Mouse (Mus musculus): Measurements from ENCODE around the gene Syt11. TPM values are rescaled to one million over a fixed set of nuclear protein-coding genes. Genes with fewer than 3 reads are reported as not detected.

Syt11 gene
- polyA plus RNA-seq, 1 experiment from 2014 or later, result 6.2 TPM

GRCm38 (mm10) chr3:88713709-88714108 lies 61.3 kb downstream of the Syt11 start:
- Histone ChIP-seq H3K36me3 (ENCODE audit: inconsistent target) (peaks cover 46% of the 10 kb centered on the region), H3K79me2 (ENCODE audit: inconsistent target) (peaks cover 20% of the 10 kb centered on the region), H3K4me3 (ENCODE audit: inconsistent target) (no peak overlapping the region), H3K27ac (no peak overlapping the region)
- 91% methylated on average over 4 of the region's 4 CpGs for WGBS (ENCODE audit: missing documents)

DNA sequence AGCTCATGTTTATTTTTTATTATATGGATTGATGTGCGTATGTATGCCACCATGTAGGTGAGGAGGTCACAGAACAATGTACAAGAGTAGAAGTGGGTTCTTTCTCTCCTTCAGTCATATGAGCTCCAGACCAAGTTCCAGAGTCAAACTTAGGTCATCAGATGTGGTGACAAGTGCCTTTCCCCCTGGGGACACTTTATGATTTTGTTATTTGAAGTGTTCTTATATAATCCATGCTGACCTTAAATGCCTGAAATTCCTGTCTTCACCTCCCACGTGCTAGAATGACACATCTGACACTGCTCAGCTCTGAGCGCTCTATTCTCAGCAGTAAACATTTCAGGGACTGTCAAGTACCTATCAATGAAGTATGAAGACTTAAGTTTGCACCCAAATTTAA lies 73.7 kb downstream of the Syt11 start:
- Histone ChIP-seq H3K4me3 (ENCODE audit: inconsistent target) (no peak overlapping the region), H3K27ac (no peak overlapping the region), H3K79me2 (ENCODE audit: inconsistent target) (peaks cover 80% of the 10 kb centered on the region), H3K36me3 (ENCODE audit: inconsistent target) (peaks cover 81% of the 10 kb centered on the region)
- WGBS (ENCODE audit: missing documents), result 90% methylated on average over 3 of the region's 3 CpGs

DNA sequence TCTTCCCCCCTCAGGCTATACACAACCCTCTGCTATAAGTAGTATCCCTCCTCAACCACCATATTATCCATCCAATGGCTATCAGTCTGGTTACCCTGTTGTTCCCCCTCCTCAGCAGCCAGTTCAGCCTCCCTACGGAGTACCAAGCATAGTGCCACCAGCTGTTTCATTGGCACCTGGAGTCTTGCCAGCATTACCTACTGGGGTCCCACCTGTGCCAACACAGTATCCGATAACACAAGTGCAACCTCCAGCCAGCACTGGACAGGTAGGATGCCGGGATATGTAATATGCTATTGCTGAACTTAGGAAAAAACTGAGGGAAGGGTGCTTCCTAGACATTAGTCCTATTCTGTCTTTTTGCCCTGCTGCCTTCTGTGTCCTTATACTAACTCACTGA lies 74.7 kb downstream of the Syt11 start:
- peaks cover 70% of the 10 kb centered on the region for H3K79me2 ChIP-seq (ENCODE audit: inconsistent target)
- H3K4me3 ChIP-seq (ENCODE audit: inconsistent target), result no peak overlapping the region
- 91% methylated on average over 3 of the region's 3 CpGs for WGBS (ENCODE audit: missing documents)
- H3K36me3 ChIP-seq (ENCODE audit: inconsistent target), result peaks cover 82% of the 10 kb centered on the region
- no peak overlapping the region for H3K27ac ChIP-seq

- Histone ChIP-seq H3K27ac (no peak overlapping the region), H3K79me2 (ENCODE audit: inconsistent target) (peaks cover 56% of the 10 kb centered on the region), H3K4me3 (ENCODE audit: inconsistent target) (no peak overlapping the region), H3K36me3 (ENCODE audit: inconsistent target) (peaks cover 78% of the 10 kb centered on the region)
- WGBS (ENCODE audit: missing documents), result 93% methylated on average over 6 of the region's 6 CpGs
Measured at GRCm38 (mm10) chr3:88698834-88699233, 76.1 kb downstream of the Syt11 start.

DNA sequence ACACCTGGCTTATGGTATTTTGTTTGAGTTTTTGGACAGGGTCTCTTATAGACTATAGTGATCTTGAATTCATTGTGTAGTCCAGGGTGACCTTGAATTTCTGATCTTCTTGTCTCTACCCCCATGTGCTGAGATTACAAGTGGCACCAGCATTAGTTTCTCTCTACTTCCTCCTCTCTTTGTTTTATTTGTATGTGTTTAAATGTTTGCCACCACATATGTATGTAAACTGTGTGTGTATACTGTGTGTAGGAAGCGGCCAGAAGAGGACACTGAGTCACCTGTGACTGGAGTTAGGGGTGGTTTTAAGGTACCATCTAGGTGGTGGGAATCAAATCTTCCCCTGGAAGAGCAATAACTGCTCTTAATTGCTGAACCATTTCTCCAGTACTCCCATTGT lies 76.9 kb downstream of the Syt11 start:
- WGBS (ENCODE audit: missing documents), result 100% methylated on average over 1 of the region's 1 CpGs
- Histone ChIP-seq H3K4me3 (ENCODE audit: inconsistent target) (no peak overlapping the region), H3K27ac (no peak overlapping the region), H3K36me3 (ENCODE audit: inconsistent target) (peaks cover 83% of the 10 kb centered on the region), H3K79me2 (ENCODE audit: inconsistent target) (peaks cover 48% of the 10 kb centered on the region)

DNA sequence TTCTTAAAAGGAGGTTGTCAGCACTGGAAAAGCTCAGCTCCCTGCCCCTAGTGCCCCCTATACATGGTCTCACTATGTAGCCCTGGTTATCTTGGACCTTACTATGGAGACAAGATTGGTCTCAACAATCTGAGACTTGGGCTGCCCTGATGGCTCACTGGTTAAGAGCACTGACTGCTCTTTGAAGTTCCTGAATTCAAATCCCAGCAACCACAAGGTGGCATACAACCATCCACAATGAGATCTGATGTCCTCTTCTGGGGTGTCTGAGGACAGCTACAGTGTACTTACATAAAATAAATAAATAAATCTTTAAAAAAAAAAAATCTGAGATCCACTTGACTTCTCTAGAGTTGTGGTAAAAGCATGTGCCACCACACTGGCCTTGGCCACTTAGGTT lies 79.4 kb downstream of the Syt11 start:
- H3K36me3 ChIP-seq (ENCODE audit: inconsistent target), result peaks cover 79% of the 10 kb centered on the region
- no peak overlapping the region for H3K27ac ChIP-seq
- no peak overlapping the region for H3K4me3 ChIP-seq (ENCODE audit: inconsistent target)
- peaks cover 37% of the 10 kb centered on the region for H3K79me2 ChIP-seq (ENCODE audit: inconsistent target)

Other genes with a start within 250 kb of the Syt11 start
- gene Mex3a, start 242.8 kb downstream of the Syt11 start, polyA plus RNA-seq (2018), result 0.08 to 0.10 TPM (median 0.10 TPM) in 3 replicates
- not detected in 3 replicates for gene Rab25, start 226.9 kb downstream of the Syt11 start, polyA plus RNA-seq (2018)
- gene Lamtor2, start 222.1 kb downstream of the Syt11 start, polyA plus RNA-seq (2018), result 164 to 206 TPM (median 186 TPM) in 3 replicates
- 26.3 to 31.7 TPM (median 26.5 TPM) in 3 replicates for gene Ubqln4, start 221.4 kb downstream of the Syt11 start, polyA plus RNA-seq (2018)
- gene Ssr2, start 199.3 kb downstream of the Syt11 start, polyA plus RNA-seq (2018), result 108 to 122 TPM (median 113 TPM) in 3 replicates
- 83.0 to 111 TPM (median 86.2 TPM) in 3 replicates for gene Arhgef2, start 169.2 kb downstream of the Syt11 start, polyA plus RNA-seq (2018)
- not detected in 3 replicates for gene Rxfp4, start 122.0 kb downstream of the Syt11 start, polyA plus RNA-seq (2018)
- 23.7 to 38.1 TPM (median 25.0 TPM) in 3 replicates for gene Khdc4, start 89.4 kb downstream of the Syt11 start, polyA plus RNA-seq (2018)
- gene Rit1, start 58.3 kb downstream of the Syt11 start, polyA plus RNA-seq (2018), result 63.4 to 99.3 TPM (median 90.4 TPM) in 3 replicates
- gene Gon4l, start 60.1 kb upstream of the Syt11 start, polyA plus RNA-seq (2018), result 12.9 to 14.5 TPM (median 13.8 TPM) in 3 replicates
- 11.2 to 22.5 TPM (median 13.4 TPM) in 3 replicates for gene Msto1, start 138.8 kb upstream of the Syt11 start, polyA plus RNA-seq (2018)
- 11.3 to 14.9 TPM (median 12.2 TPM) in 3 replicates for gene Ash1l, start 175.5 kb upstream of the Syt11 start, polyA plus RNA-seq (2018)
- gene Dap3, start 176.0 kb upstream of the Syt11 start, polyA plus RNA-seq (2018), result 20.8 to 37.1 TPM (median 35.9 TPM) in 3 replicates

Measured in macrophage (primary cell).